In the genomic region with DNA sequence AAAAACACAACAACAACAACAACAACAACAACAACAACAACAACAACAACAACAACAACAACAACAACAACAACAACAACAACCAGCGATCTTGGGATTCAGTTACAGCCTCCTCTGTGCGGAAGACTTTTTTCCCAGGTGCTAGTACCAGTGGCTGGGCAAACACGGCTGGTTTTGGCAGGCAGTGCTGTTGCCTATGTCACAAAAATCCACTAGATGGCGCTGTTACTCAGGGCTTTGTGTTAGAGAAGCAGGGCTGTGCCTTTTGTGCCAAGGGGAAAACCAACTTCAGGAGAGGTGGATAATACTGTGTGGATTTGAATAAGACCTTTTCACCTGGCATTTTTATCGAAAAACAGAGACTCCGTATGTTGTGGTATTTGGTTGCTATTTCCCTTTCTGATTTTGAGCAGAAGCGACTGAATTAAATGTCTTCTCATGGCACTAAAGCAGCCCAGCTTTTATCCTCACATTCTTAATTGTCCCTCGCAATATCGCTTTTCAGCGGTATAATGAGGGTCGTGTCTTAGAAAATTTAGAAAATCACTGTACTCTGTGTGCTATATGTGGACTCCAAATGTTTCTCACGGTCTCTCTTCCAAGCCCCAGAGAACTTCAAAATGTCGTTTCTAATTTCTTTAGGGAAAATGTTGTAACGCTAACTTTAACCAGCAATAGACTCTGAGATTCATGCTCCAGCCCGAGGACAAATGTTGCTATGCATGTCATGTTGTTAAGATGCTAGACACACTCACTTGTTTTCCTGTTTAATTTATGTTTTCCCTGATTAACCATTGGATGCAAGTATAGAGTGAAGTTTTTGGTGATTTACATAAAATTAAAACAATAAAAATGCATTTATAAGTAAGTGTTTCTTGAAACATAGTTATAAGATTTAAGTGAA, we compare ENCODE assay signal across 7 mouse cellular contexts.
A peak's percentile ranks its signal among the peaks of the same experiment; 100 is the strongest.
DNase-seq lines count a peak whose midpoint lies in the region; ATAC-seq and TF ChIP-seq lines count a peak whose summit lies in the region.

No protein-coding gene starts in this region.

- peak; percentile 91 for TF ChIP-seq CTCF in Patski (IDR thresholded peaks at IDR 0.05)

- peak overlapping the region; percentile 30 for H3K4me3 ChIP-seq in forebrain, embryonic 16.5 days (replicated peaks; ENCODE audit: low read length)
- peak overlapping the region; percentile 13; the same call in 1 of the 2 replicates for H3K4me3 ChIP-seq in hindbrain, embryonic 14.5 days (replicated peaks; ENCODE audit: low read length)

- H3K27ac ChIP-seq in forebrain, embryonic 16.5 days (ENCODE audit: low read length), result no peak overlapping the region
- H3K27ac ChIP-seq in hindbrain, embryonic 14.5 days, result no peak overlapping the region

- peak; percentile 90 for ATAC-seq in Patski
- peak; percentile 92 for ATAC-seq in forebrain, embryonic 16.5 days
- ATAC-seq in hindbrain, embryonic 14.5 days (ENCODE audit: low FRiP score), result peak; percentile 90

- POLR2A ChIA-PET in Patski (lab: Charles Lee), result no interaction called here

- 19% methylated on average over 15 of the region's 15 CpGs for WGBS in forebrain, embryonic 16.5 days
- 37% methylated on average over 15 of the region's 15 CpGs for WGBS in hindbrain, embryonic 14.5 days

- in situ Hi-C loops in Patski (cut with MboI; ENCODE audit: low pct_unique_long_range_greater_than_20kb), result loop anchor here (25.0 kb wide), 2 partner anchors 445 to 1345 kb away; no protein-coding TSS in a partner anchor

- H3K27me3 ChIP-seq in Patski, result peaks cover 11% of the 10 kb centered on the region
- H3K27me3 ChIP-seq in forebrain, embryonic 16.5 days (replicated peaks; ENCODE audit: control insufficient read depth, insufficient read depth, low read length), result no peaks in the 10 kb centered on the region
- H3K27me3 ChIP-seq in hindbrain, embryonic 14.5 days (ENCODE audit: control insufficient read depth, insufficient read depth, low read length), result no peaks in the 10 kb centered on the region

- no peaks in the 10 kb centered on the region for H3K36me3 ChIP-seq in forebrain, embryonic 16.5 days (ENCODE audit: control insufficient read depth, insufficient read depth)
- H3K36me3 ChIP-seq in hindbrain, embryonic 14.5 days (replicated peaks; ENCODE audit: control insufficient read depth, insufficient read depth), result no peaks in the 10 kb centered on the region

- peak overlapping the region; percentile 41; the same call in 1 of the 2 replicates for H3K9ac ChIP-seq in forebrain, embryonic 16.5 days (replicated peaks; ENCODE audit: low read depth, low read length)
- no peak overlapping the region; the same call in 1 of the 2 replicates for H3K9ac ChIP-seq in hindbrain, embryonic 14.5 days

- H3K4me2 ChIP-seq in forebrain, embryonic 16.5 days (ENCODE audit: low read length), result peak overlapping the region; percentile 50
- H3K4me2 ChIP-seq in hindbrain, embryonic 14.5 days (replicated peaks), result peak overlapping the region; percentile 44

- CTCF ChIA-PET in Patski (lab: Charles Lee), result interaction anchor here (2.1 kb wide), 1 partner anchor 9 kb away, joined by 7 read pairs; no protein-coding TSS in a partner anchor

- peaks cover 6% of the 10 kb centered on the region for H3K4me1 ChIP-seq in forebrain, embryonic 16.5 days (replicated peaks; ENCODE audit: control insufficient read depth, insufficient read depth, low read length)
- no peaks in the 10 kb centered on the region for H3K4me1 ChIP-seq in hindbrain, embryonic 14.5 days (replicated peaks; ENCODE audit: control insufficient read depth, insufficient read depth, low read length)

- H3K9me3 ChIP-seq in forebrain, embryonic 16.5 days (ENCODE audit: control insufficient read depth, low read length), result no peaks in the 10 kb centered on the region
- no peaks in the 10 kb centered on the region for H3K9me3 ChIP-seq in hindbrain, embryonic 14.5 days (ENCODE audit: control insufficient read depth, low read length)

- peak; percentile 19 for DNase-seq in Patski (ENCODE audit: low read depth, low spot score)
- peak; percentile 19 for DNase-seq in cerebellum, adult 11-12 months
- peak; percentile 96 for DNase-seq in hindbrain, embryonic 14.5 days (ENCODE audit: low spot score)
- peak; percentile 85 to 86 for DNase-seq in layer of hippocampus, postnatal 10 days (ENCODE audit: low spot score in 2 of 2)
- peak; percentile 70 for DNase-seq in lung, postnatal 25 days (ENCODE audit: low spot score)
- peak; percentile 84 to 88 for DNase-seq in right cerebral cortex, adult 2 months (ENCODE audit: low spot score in 2 of 2)

Comparison
In these comparisons a context has a peak if more than half of its experiments do, and no peak if none do; other contexts are left out.
1. DNase-seq: peak in every context shown above with its lines; median percentile 96 in hindbrain, embryonic 14.5 days; 86 in right cerebral cortex, adult 2 months; 86 in layer of hippocampus, postnatal 10 days; 70 in lung, postnatal 25 days; 19 in Patski; 19 in cerebellum, adult 11-12 months.